Mouse (Mus musculus) intestine, embryonic 16.5 days (tissue): ENCODE measurements at regions not wholly inside any gene's neighbourhood (a gene's known extent, or its start where the extent isn't known, plus 50 kb on each side); places are given as distances from the start of the nearest gene placed in this dataset.

Source experiments
- ATAC-seq: fragments of 200-750 bp; cut with Nextera tagmentation; 2 replicates; pipeline ENCODE4 v1.8.0; 2017; ENCODE audit warnings: moderate TSS enrichment, moderate library complexity
- H3K27ac ChIP-seq: fragments of 300-500 bp; sonication (generic); 2 replicates; pipeline ENCODE4 v1.5.1; 2014; ENCODE audit warnings: mild to moderate bottlenecking, low read length
- H3K27me3 ChIP-seq: fragments of 300-500 bp; sonication (generic); replicated peaks from 2 replicates; pipeline ENCODE4 v1.6.1; 2014; ENCODE audit warnings: low read length, control low read depth, mixed read lengths; ENCODE audit not compliant: control insufficient read depth, insufficient read depth
- H3K36me3 ChIP-seq: fragments of 300-500 bp; sonication (generic); 2 replicates; pipeline ENCODE4 v1.6.1; 2014; ENCODE audit warnings: low read length, control low read depth; ENCODE audit not compliant: control insufficient read depth, insufficient read depth
- H3K4me1 ChIP-seq: fragments of 300-500 bp; sonication (generic); 2 replicates; pipeline ENCODE4 v1.6.1; 2014; ENCODE audit warnings: low read length, control low read depth, mixed read lengths; ENCODE audit not compliant: control insufficient read depth, insufficient read depth
- H3K4me2 ChIP-seq: fragments of 300-500 bp; sonication (generic); 2 replicates; pipeline ENCODE4 v1.6.1; 2014; ENCODE audit warnings: low read depth, low read length, control low read depth
- H3K4me3 ChIP-seq: fragments of 300-500 bp; sonication (generic); 2 replicates; pipeline ENCODE4 v1.5.1; 2014; ENCODE audit warnings: mild to moderate bottlenecking, low read length
- H3K9ac ChIP-seq: fragments of 300-500 bp; sonication (generic); 2 replicates; pipeline ENCODE4 v1.6.1; 2014; ENCODE audit warnings: low read depth, low read length
- H3K9me3 ChIP-seq: fragments of 300-500 bp; sonication (generic); 2 replicates; pipeline ENCODE4 v1.6.1; 2016; ENCODE audit warnings: low read length, control low read depth; ENCODE audit not compliant: control insufficient read depth
- WGBS: fragments of 180-500 bp; shearing (Covaris S2); extraction: QIAGEN DNeasy Blood & Tissue Kit; methylation state at CpG from one replicate; pipeline ENCODE4 v1.1.7; 2014; 5-methylcytosine and 5-hydroxymethylcytosine counted together

DNA sequence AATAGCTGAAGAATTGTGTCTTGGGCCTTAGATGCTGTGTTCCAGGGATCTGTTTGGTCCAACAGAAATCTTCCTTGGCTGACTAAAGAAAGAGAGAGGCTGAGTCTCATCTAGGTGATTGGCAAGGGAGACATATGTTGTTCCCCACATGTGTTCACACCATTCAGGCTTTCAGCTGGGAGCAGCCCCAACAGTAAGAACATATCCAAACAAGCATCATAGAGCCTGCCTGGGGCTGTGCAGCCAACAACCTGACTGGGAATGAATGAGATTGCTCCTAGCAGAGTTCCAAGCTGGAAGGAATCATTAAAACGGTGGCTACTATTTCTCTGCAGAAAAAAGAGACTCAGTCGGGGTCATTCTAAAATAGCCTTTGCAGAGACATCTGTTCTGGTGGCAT lies 350.3 kb downstream of the Lpin1 start:
- no peaks in the 10 kb centered on the region for H3K36me3 ChIP-seq
- H3K27me3 ChIP-seq = no peaks in the 10 kb centered on the region
- H3K4me3 ChIP-seq = no peak overlapping the region
- H3K4me2 ChIP-seq = no peak overlapping the region
- WGBS = 69% methylated on average over 2 of the region's 2 CpGs
- H3K4me1 ChIP-seq = no peaks in the 10 kb centered on the region
- H3K27ac ChIP-seq = no peak overlapping the region
- H3K9me3 ChIP-seq = no peaks in the 10 kb centered on the region
- H3K9ac ChIP-seq = no peak overlapping the region
- ATAC-seq = no peak

DNA sequence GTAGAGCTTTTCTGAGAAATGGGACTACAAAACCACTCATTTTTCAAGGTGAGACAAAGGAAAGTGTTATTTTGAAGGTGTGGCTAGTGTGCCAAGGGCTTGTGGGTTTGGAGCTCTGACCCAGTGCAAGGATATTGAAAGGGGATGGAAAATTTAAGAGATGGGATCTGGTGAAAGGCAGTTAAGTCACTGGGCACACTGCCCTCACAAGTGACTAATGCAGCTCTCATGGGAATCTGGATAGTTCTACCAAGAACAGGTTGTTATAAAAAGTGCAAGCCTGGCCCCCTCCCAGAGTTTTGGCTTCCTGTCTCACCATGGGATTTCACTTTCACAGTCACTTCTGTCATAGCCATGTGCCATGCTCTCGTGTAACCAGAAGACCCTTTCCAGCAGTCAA lies 360.1 kb downstream of the Lpin1 start:
- Histone ChIP-seq H3K27me3 (no peaks in the 10 kb centered on the region), H3K4me2 (no peak overlapping the region), H3K9ac (no peak overlapping the region), H3K27ac (no peak overlapping the region), H3K4me3 (no peak overlapping the region), H3K36me3 (no peaks in the 10 kb centered on the region), H3K4me1 (no peaks in the 10 kb centered on the region), H3K9me3 (no peaks in the 10 kb centered on the region)
- ATAC-seq = no peak
- WGBS = 73% methylated on average over 1 of the region's 1 CpGs

DNA sequence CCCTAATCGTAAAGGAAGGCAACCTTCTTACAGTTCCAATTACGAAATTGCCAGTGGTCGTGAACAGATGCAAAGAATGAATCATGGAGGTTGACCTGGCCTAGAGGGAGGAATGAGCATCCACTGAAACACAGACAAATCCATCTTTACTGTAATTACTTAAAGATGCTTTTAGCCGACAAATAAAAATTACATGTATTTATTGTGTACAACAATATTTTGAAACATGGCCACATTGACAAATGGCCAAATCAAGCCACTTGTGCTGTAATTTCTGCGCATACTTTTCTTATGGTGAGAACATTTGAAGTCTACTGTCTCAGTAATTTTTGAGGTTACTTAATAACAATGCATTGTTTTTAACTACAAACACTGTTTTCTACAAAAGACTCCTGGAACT lies 360.7 kb downstream of the Lpin1 start:
- no peaks in the 10 kb centered on the region for H3K36me3 ChIP-seq
- H3K4me2 ChIP-seq = no peak overlapping the region
- H3K4me3 ChIP-seq = no peak overlapping the region
- H3K9me3 ChIP-seq = no peaks in the 10 kb centered on the region
- H3K4me1 ChIP-seq = no peaks in the 10 kb centered on the region
- 90% methylated on average over 5 of the region's 5 CpGs for WGBS
- no peak overlapping the region for H3K27ac ChIP-seq
- ATAC-seq = no peak
- H3K27me3 ChIP-seq = no peaks in the 10 kb centered on the region
- H3K9ac ChIP-seq = no peak overlapping the region

DNA sequence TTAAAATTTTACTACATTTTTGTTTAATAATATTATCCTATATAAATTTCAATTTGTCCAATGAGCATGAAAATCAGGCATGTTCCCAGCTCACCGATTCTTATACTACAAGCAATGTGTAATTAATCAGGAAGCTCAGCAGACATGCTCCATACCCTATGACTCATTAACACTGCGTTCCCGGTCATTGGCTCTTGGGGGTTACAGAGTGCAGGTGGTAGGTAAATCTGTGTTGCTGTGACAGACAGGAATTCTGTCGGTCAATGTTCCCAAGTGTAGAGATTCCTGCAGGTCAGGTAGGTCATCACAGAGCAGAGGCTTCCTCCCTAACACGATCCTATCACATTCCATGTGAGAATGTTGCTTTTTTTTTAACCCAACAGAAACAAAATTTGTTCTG lies 371.0 kb downstream of the Lpin1 start:
- Histone ChIP-seq H3K9ac (no peak overlapping the region), H3K9me3 (no peaks in the 10 kb centered on the region), H3K4me1 (no peaks in the 10 kb centered on the region), H3K27me3 (no peaks in the 10 kb centered on the region), H3K36me3 (no peaks in the 10 kb centered on the region), H3K4me2 (no peak overlapping the region), H3K4me3 (no peak overlapping the region), H3K27ac (no peak overlapping the region)
- 69% methylated on average over 5 of the region's 5 CpGs for WGBS
- no peak for ATAC-seq

DNA sequence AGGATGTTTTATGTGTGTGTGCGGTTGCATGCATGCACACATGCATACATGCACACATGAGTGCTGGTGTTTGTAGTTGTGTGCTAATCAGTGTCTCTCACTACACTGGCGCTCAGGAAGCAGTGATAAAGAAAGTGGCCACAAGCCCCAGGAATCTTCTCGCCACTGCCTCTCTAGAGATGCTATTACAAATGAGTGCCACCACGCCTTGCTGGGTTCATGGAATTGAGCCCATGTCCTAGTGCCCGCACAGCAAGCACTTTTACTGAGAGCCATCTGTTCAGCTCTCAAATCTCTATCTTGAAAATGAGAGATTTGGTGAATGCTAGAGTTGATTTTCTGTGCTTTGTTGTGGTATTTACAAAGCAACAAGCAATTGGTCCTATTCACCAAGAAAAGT lies 373.3 kb downstream of the Lpin1 start:
- Histone ChIP-seq H3K9ac (no peak overlapping the region), H3K36me3 (no peaks in the 10 kb centered on the region), H3K27me3 (no peaks in the 10 kb centered on the region), H3K27ac (no peak overlapping the region), H3K4me1 (no peaks in the 10 kb centered on the region), H3K9me3 (no peaks in the 10 kb centered on the region), H3K4me2 (no peak overlapping the region), H3K4me3 (no peak overlapping the region)
- 82% methylated on average over 5 of the region's 5 CpGs for WGBS
- ATAC-seq = no peak

DNA sequence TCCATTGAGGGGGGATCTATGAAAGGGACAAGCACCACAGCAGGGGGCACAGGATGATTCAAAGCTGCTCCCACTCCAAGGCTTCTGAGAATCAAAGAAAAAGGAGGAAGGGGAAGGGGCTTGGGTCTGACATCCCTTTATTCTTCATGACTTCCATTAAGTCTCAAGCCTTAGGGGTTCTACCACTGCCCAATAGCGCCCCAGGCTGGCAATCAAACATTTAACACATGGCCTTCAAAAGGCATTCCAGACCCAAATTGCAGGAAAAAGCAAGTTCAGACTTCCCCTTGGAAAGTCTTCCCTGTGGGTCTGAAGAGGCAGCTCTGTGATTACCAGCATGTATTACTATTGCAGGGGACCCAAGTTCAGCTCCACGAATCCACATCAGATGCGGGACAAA lies 377.2 kb downstream of the Lpin1 start:
- Histone ChIP-seq H3K4me1 (no peaks in the 10 kb centered on the region), H3K9ac (no peak overlapping the region)

DNA sequence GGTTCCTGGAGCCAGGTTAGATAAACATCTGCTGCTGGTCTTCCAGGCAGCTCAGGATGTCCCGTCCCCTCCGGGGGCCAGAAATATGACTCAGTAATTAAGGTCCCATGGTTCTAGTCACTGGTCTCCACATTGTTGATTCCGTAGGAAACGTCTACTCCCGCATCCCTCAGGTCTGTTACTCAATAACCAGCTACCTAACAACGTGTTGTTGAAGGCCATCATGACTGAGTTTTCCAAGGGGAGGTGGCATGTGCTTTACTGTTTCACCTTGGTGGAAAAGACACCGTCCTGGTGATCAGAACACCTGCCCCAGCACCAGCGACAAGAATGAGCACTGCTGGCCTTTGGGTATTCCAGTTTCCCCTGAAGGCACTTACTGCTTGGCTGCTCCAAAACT lies 377.9 kb downstream of the Lpin1 start:
- Histone ChIP-seq H3K4me2 (no peak overlapping the region), H3K27ac (no peak overlapping the region), H3K4me1 (no peaks in the 10 kb centered on the region), H3K36me3 (no peaks in the 10 kb centered on the region), H3K9me3 (no peaks in the 10 kb centered on the region), H3K4me3 (no peak overlapping the region), H3K27me3 (no peaks in the 10 kb centered on the region), H3K9ac (no peak overlapping the region)
- 75% methylated on average over 8 of the region's 8 CpGs for WGBS
- no peak for ATAC-seq

More for the DNA sequence above, 377.2 kb downstream of the Lpin1 start:
- H3K36me3 ChIP-seq = no peaks in the 10 kb centered on the region
- no peak overlapping the region for H3K4me3 ChIP-seq
- WGBS = 88% methylated on average over 3 of the region's 3 CpGs
- ATAC-seq = no peak
- no peaks in the 10 kb centered on the region for H3K9me3 ChIP-seq
- H3K27me3 ChIP-seq = no peaks in the 10 kb centered on the region
- H3K27ac ChIP-seq = no peak overlapping the region
- no peak overlapping the region for H3K4me2 ChIP-seq

DNA sequence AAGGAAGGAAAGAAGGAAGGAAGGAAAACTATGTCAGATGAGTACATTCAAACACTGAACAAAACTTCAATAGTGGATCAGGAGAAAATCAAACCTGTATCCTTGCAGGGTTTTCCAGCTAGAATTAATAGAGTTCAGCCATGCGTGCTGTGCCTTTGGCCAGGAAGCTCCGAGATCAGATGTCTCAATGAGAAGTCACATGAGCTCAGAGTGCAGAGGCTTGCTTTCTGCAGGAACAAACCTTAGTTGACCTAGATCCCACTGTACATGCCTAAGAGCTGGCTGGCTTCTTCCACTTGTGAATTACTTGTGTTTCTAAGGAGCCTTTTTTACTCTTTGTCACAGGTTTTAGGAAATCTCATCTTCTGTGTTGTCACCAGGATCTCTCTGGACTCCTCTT lies 378.7 kb downstream of the Lpin1 start:
- 66% methylated on average over 2 of the region's 2 CpGs for WGBS
- no peaks in the 10 kb centered on the region for H3K36me3 ChIP-seq
- no peak overlapping the region for H3K4me3 ChIP-seq
- H3K27me3 ChIP-seq = no peaks in the 10 kb centered on the region
- no peaks in the 10 kb centered on the region for H3K4me1 ChIP-seq
- H3K9me3 ChIP-seq = no peaks in the 10 kb centered on the region
- no peak for ATAC-seq
- H3K27ac ChIP-seq = no peak overlapping the region
- no peak overlapping the region for H3K9ac ChIP-seq
- H3K4me2 ChIP-seq = no peak overlapping the region

DNA sequence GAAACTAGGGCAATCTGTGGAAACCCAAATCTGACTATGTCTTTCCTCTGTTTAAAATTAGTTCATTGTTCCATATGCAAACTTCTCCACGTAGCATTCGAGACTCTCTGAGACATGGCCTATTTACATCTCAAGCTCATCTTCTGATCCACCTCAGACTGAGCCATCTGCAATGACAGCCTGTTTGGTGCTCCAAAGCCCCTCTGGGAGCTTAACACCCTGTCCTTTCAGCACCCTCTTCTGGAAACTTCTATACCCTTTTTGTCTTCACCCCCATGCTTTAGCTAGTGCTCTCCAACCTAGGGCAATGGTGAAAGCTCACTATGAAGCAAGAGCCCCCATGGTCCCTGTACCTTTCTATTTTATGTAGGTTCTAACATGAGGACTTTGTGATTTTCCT lies 379.7 kb downstream of the Lpin1 start:
- Histone ChIP-seq H3K4me1 (no peaks in the 10 kb centered on the region), H3K4me3 (no peak overlapping the region), H3K4me2 (no peak overlapping the region), H3K36me3 (no peaks in the 10 kb centered on the region), H3K27ac (no peak overlapping the region), H3K27me3 (no peaks in the 10 kb centered on the region), H3K9ac (no peak overlapping the region), H3K9me3 (no peaks in the 10 kb centered on the region)
- ATAC-seq = no peak
- 75% methylated on average over 2 of the region's 2 CpGs for WGBS

DNA sequence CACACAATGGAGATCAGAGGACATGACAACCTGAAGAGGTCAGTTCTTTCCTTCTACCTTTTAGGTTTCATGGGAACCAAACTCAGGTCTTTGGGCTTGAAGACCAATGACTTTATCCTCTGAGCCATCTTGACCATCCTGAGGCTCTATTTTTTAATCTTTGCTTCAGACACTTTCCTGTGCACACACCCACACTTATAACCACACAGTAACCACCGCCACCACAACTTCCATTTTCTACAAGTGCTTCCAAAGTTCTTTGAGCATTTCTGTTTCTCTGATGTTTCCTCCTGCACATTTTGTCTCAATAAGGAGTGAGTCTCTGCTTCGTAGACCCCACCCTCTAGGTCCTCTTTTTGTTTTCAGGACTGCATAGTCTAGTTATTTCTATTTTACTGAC lies 385.3 kb downstream of the Lpin1 start:
- Histone ChIP-seq H3K4me1 (no peaks in the 10 kb centered on the region), H3K4me2 (no peak overlapping the region), H3K4me3 (no peak overlapping the region), H3K9ac (no peak overlapping the region), H3K27me3 (no peaks in the 10 kb centered on the region), H3K27ac (no peak overlapping the region), H3K36me3 (no peaks in the 10 kb centered on the region), H3K9me3 (no peaks in the 10 kb centered on the region)
- 90% methylated on average over 2 of the region's 2 CpGs for WGBS
- ATAC-seq = no peak
